Mouse (Mus musculus) frontal cortex, postnatal 14 days (tissue): ENCODE measurements at regions not wholly inside any gene's neighbourhood (a gene's known extent, or its start where the extent isn't known, plus 50 kb on each side); places are given as distances from the start of the nearest gene placed in this dataset.
"Not testable (repeated sequence)": the region's sequence is repeated elsewhere in the genome, so short reads cannot be mapped to it uniquely, and the experiment has no call there.

Experiments used
- DNase-seq, 2 experiments: peaks; one replicate each; pipeline ENCODE4 v3.0.0; 2022; ENCODE audit warnings: low spot score in 2 of 2

DNA sequence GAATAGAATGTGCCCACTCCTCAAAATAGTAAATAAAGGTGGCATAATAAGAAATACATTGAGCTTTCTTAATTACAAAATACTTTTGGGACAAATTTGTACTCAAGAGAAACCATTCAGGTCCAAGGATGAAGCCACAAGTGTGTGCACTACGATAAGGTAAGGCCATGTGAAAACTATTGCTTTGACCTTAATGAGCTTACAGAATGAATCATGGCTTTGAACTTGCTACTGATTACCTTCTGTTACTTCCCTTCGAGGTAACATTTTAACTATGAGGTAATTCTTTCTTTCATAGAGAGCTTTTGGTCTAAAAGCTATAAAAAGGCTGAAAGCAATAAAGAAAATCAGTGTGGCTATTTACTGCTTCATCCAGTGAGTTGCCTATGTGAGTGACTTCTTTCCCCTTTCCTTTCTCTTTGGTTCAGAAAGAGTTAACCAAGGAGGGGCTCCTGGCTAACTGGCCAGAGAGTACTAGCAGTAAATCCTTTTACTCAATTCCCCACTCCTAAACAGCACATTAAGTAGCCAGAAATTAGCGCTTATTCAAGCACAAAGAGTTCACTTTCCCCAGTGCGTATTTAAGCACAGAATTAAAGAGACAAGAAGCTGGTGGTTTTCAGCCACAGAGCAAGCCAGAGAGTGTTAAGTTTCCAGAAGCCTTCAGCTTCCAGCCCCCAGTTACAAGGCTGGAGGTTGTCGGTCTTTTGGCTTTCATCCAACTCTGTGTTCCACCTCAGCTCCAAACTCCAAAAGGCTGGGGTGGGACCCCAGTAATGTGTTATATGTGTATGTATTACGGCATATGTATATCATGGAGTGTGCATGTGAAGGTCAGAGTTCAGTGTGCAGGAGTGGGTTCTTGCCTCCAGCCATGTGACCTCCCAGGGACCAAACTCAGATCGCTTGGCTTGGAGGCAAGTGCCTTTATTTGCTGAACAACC is 194.3 kb upstream of the Gm10131 start:
- DNase-seq = no peak

DNA sequence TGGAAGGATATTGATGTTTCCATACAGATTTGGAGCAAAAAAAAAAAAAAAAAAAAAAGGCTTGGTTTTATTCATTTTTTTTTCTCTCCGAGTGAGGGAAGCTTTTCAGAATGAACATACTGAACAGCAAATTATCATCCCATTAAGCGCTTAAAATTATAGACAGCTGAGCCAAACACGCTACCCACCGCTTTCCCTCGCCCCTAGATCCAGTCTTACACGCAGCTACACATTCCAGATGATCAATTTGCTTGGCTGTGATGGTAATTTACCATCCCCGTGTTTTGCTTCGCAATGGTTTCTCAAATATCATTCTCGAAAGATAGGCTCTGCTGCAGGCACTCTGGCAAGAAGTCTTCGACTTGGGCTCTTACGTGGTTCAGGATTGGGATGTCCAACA is 192.3 kb upstream of the Gm10131 start:
- DNase-seq = no peak

DNA sequence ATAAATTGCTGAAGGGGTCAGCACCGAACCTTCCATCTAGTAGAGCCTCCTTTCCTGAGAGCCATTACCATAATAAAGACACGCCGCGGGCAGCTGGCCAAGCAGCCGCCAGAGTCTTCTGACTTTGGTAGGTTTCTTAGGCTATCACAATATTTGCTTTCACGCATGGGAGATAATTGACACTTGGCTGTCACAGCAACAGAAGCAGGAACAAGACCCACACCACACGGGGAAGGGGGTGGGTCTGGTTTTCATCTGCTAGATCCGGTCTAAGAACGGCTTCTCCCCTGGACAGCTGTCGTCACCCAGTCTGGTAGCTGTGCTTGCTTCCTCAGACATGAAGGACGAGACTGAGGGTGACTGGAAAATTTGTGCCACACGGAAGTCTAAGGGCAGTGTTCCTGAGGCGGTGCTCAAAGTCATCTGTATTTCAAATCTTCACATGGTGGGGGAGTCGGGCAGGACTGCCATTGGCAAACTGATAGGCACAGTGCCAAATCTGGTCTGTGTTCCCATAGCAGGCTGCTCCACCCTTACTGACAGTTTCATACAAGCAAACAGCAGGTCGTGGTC is 188.9 kb upstream of the Gm10131 start:
- DNase-seq = no peak

DNA sequence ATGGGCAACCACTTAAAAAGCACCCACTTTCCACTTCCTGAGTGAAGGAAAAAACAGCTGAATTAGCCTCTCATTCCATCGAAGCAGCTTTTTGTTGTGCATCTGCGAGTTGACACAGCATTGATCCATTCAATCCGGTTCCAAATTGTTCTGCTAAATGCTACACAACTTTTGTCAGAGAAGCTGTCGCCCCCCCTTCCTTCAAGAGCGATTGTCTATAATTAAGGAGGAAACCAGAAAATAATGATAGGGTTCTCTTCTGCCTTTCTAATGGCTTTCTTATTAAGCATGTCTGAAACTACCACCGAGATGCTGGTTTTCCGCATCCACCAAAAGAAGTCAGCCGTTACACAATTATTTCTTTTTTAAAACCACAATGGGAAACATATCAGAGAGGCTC is 183.2 kb upstream of the Gm10131 start:
- no peak for DNase-seq

DNA sequence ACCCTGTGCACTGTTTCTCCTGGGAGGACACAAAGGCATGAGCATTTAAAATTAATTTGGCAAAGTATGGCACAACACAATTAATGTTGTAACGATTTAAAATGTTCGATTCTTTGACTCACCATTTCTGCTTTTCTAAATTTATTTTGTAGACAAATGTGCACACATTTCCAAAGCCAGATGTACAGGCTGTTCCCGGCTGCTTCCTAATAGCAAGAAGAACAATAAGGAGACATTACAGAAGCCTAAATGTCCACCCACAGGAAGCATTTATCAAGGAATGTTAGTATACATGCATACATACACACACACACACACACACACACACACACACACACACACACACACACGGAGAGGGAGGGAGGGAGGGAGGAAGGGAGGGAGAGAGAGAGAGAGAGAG is 179.1 kb upstream of the Gm10131 start:
- no peak for DNase-seq

DNA sequence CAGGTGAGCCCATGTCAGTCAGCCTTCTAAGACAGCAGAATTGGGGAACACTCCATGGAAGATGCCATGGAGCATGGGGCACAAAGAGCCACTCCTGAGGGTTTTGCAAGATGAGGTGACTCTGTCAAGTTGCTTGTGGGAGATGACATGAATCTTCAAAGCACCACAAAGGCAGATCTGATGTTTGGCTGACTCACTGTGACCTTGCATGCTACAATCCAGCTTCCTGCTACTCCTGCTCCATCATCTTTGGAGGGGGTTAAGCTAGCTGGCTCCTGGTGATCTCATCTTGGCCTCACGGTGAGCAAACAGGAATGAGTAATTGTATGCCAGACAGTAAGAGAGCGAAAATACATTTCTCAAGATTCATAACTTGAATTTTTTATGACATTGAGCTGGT is 176.3 kb upstream of the Gm10131 start:
- DNase-seq = no peak

DNA sequence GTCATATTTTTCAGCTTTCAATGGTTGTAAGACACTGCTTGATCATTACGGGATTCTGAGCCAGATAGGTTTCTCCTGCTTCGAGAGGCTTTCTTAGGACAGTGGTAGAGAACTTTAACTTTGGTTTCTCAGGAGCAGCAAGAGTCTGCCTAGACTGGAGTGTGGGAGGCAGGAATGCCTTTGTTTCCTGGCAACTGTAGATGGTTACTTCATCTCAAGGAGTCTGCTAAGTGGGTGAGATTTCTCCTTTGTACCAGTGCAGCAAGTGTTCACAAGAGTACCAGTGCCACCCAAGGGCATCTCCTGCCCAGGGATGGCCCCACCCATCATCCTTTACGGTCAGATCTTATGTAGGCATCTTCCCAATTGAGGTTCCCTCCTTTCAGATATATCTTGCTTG is 173.0 kb upstream of the Gm10131 start:
- DNase-seq = no peak

DNA sequence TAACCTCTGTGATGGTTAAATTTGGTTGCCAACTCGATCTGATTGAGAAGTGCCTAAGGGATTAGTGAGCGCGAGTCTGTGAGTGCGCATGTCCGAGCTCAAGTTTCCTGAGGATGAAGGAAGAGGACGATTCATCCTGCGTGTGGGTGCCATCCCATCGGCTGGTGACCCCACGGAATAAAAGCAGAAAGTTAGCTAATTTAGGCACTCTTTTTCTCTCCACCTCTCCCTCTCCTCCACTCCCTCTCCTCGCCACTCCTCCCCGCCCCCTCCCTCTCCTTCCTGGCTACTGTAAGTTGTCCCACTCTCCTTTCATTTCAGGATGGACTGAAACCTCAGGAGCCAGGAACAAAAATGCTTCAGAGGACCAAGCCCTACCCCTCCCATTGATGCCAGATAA is 168.9 kb upstream of the Gm10131 start:
- no peak for DNase-seq

DNA sequence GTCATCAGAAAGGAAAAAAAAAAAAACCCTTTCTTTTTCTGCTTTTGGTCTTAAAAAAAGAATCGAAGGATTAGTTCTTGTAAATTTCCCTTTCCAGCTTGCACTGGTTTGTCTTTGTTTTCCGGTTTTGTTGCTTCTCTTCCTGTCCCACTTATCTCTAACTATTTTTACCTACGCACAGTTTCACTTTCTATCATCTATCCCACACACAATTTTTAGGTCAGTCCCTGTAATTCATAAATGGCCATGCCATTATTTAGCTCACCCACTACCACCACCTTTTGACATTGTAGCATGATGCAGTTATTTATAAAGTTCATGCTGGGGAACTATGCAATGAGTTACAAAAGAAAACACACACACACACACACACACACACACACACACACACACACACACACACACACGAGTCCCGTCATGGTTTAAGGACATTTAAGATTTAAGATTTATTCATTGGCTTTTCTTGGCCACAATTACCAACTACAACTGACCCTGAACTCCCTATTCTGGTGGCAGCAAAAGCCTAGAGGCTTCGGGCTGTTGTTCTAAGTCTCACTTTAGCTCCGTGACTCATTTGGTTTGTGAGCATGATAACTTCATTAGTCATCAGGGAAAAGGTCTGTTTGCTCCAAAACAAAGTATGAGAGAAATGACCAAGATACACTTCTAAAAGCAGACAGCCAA is 164.6 kb upstream of the Gm10131 start:
- DNase-seq = no peak

DNA sequence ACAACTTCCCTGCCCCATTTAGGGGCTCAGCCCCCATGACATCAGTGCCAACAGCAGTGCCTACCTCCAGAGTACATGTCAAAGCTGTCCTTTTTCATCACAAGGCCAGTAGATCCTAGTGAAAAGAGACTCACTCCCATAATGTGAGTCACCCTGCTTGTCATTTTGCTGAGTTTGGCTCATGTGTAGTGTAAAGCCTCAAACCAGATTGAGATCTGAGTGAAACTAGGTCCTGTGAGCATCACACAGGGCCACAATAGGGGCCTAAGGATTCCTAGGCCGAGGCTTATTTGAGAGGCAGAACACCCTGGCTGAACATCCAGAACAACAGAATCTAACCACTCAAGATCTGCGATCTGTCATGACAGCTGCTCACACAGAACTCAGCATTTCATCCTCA is 163.3 kb upstream of the Gm10131 start:
- DNase-seq = not testable (repeated sequence)

DNA sequence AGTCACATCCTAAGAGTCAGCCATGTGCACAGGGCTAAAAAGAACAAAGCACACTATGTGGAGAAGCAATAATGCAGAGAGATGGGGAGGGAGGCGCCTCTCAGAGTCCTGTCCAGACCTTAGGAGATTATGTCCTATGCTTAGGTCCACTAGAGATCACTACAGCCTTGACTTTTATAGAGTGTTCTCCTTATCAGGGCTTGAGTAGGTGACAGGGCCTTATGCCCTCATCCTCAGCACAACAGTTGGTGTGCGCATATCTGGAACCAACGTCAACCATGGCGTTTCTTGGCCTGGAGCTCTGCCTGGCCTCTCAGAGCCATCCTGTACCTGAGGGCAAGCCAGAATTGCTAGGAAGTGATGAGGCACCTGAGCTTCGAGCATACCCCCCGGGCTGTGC is 162.6 kb upstream of the Gm10131 start:
- no peak for DNase-seq

DNA sequence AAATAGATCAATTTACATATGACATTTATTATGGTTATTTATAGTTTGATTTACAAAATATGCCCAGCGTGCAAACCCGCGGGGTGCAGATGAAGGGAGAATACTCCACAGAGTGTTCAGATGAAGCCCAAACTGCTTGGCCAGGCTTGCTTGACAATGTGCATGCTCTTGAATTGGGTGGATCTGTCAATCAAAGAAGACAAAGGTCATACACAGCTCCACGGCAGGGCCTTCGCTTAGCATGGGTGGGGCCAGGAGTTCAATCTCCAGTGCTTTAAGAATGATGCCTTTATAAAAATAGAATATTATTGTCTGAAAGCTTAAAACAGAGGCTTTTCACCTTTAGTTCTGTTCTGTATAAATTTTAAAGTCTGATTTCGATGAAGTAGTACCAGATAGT is 158.3 kb upstream of the Gm10131 start:
- DNase-seq = no peak

DNA sequence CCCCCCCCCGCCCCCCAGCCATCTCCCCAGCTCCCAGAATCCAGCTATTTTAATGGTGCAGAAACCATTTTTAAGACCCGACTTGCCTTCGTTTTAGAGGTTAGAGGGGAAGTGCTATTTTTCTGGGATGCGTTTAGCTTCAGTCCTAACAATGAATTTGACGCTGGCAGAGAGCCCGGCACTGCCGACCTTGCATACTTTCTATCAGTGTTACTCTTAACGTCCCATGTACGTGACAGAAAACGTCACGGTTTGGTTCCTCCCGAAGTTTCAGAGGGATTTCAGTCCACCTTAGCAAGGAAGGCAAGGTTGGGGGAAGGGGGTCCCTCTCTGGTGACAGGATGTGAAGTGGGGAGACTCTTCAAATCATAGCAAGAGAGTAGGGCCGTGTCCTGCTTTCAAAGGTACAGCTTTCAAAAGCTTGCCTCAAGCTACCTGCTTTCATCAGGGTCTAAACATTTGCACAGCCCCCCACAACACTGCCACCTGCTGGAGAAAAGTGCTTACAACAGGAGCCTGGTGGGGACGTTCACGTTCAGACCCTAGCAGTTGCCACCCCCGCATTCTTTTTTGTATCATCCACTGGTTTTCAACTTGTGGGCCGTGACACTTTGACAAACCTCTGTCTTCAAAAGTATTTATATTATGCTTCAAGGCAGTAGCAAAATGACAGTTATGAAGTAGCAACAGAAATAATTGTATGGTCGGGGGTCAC is 157.4 kb upstream of the Gm10131 start:
- no peak for DNase-seq

DNA sequence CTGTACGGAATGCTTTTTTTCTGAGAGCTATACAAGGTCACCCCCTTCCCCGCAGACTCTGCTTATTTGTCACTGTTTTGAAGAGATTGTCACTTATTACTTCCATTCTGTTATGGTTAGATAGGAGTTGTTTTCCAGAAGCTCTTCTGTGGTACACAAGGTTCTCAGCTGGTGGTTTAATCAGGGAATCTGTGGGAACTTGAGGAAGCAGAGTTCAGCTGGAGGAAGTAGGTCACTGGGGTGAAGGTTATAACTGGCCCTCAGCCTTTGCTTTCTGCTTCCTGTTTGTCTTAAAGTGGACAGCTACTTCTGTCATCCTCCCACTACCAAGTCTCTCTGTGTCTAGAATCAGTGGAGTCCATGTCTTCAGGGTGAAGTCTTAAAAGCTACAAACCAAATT is 143.4 kb upstream of the Gm10131 start:
- DNase-seq = no peak

DNA sequence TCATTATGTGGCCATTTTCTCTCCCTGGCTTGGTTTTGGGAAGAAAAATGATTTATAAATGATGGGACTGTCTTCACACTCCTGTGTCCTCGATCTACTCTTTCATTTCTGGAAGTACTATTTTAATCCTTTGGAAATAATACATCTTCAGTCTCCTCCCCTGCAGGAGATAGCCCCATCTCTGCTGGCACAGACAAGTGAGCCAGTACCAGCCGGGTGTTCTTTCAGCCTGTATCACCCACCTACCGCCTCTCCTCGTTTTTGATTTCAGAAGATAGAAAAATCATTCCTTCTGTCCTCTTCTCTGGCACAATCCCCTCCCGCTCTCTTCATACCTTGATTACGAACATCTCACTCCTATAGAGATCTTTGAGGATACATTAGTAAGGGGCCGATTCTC is 140.4 kb upstream of the Gm10131 start:
- DNase-seq = no peak

DNA sequence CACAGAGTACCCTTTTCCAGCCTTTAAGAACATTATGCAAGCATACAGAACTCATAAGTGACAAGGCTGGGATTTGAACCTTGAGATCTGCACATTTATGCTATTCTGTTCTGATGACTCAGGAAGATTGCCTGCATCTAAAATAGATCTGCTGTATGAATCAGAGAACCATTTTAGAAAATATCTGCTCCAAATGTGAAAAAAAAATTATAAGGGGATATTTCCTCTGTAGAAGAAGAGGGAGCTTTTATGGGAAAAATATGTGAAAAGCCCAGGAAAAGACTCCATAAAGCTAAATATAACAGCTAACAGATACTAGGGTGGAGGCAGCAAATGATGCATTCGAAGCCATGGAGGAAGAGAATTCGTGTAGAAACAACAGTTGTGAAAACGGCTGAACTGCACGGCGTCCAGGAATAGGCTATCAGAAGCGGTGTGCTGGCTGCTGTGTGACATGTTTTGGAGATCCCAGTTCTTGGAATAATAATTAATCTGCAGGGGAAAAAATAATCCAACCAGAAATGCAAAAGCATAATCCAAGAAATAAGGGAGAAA is 127.9 kb upstream of the Gm10131 start:
- no peak for DNase-seq

DNA sequence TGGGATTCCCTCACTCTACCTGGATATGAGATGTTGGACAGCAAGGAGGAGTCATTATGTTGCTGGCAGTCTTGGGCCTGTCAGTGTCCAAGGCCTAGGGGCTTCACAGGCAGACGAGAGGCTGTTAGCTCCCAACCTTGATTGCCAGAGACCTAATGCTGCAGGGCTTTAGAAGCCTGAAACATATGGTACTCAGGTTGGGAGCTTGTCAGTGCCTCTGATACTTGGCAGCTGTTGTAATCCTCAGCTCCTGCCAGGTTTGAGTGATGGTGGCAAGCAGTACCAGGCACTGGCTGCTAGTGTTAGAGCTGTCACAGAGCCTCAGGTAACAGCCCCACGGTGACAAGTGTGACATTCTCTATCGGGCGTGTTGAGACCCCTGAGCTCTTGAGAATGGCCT is 122.2 kb upstream of the Gm10131 start:
- DNase-seq = no peak

DNA sequence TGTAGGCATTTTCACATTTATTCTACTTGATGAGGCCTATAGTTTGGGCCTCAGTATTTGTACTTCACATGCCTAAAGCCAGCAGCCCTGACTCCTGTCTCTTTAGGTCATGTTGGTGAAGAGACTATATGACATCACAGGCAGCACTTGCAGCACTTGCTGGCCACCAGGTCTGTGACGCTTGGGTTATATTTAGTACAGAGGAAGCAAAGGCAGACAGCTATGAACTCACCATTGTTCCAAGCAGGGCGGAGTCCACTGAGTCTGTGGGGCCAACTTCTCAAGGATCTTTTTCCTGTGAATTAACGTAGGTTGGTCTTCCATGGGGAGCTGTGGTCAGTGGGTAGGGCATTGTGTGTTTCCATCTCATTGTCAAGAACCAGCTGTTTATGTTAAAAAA is 117.9 kb upstream of the Gm10131 start:
- DNase-seq = no peak

DNA sequence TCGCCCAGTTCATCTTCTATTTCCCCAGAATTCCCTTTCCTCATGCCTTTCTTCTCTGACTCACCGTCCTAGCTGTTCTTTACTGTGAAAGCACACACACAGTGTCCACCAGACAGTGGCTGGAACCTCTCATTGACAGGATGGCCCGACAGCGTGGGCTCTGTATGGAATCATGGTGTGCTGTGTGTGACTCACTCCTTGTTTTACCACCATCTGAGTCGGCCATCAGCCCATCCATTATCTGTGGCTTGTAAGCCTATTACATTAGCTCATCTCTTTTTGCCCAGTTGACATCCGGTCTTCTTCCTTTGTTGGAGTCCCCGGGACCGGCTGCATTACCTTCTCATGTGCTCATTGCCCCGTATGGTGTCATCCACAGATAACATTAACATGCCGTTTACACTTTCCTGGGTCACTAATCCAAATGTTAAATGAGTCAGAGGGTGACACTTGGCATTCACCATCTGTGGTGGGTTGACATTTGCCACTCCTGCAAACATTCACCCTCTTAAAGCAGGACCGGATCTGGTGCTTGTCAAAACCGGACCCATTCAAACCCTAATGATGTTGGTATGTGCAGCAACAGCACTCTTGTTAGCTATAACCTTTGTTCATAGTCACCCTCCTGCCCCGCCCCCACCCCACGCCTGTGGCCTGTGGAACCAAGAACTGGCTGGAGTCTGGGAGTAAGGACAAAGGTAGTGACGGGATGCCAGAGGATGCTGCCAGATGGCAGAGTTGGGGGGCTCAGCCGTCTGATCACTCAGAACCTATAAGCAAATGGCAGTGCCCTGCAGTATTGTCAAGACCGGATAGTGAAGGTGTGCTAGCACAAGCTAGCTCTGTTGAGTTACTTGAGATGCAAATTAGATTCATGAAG is 113.7 kb upstream of the Gm10131 start:
- DNase-seq = no peak

DNA sequence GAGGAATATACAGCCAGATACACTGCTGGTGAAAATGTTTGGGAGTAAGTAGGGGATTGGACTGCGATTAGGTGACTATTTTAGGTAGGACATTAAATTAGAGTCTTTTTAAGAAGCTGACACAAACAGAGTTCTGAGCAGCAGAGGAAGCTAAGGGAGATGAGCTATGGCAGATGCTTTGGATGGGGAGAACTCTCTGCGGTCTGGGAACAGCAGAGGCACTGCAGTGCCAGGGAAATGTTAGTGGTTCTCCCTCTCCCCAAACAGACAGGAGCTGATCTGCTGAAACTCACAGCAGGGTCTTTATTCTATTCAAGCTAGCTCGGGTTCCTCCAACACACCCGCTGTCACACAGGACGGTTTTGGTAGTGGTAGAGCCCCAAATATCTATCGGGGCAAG is 110.7 kb upstream of the Gm10131 start:
- no peak for DNase-seq
